Mouse (Mus musculus): ENCODE results near the gene Dnajb8. TPM values are rescaled to one million over a fixed set of nuclear protein-coding genes. Genes with fewer than 3 reads are reported as not detected.

Gene Dnajb8
- polyA plus RNA-seq, 1 experiment from 2014 or later: not detected

- WGBS: 7% methylated on average over 25 of the region's 25 CpGs
- Histone ChIP-seq H3K9me3 (ENCODE audit: control insufficient read depth, low read length) (no peaks in the 10 kb centered on the region), H3K27me3 (replicated peaks; ENCODE audit: control insufficient read depth, insufficient read depth, low read length) (peaks cover 47% of the 10 kb centered on the region), H3K4me3 (ENCODE audit: low read length) (no peak overlapping the region), H3K27ac (ENCODE audit: low read depth, low read length) (no peak overlapping the region), H3K36me3 (ENCODE audit: control insufficient read depth, insufficient read depth, low read length) (no peaks in the 10 kb centered on the region), H3K9ac (ENCODE audit: low read depth, low read length) (no peak overlapping the region), H3K4me2 (ENCODE audit: low read length) (no peak overlapping the region), H3K4me1 (ENCODE audit: control insufficient read depth, insufficient read depth, low read depth, low read length) (no peaks in the 10 kb centered on the region; the same call in 1 of the 2 replicates)
- ATAC-seq: 0 out of 2 replicates have a peak, but pooled peaks have one; percentile 11
Measured at GRCm38 (mm10) chr6:88204531-88205385, 17.3 kb upstream of the Dnajb8 start.

- no peaks in the 10 kb centered on the region for H3K36me3 ChIP-seq (ENCODE audit: control insufficient read depth, insufficient read depth, low read length)
- no peak overlapping the region for H3K9ac ChIP-seq (ENCODE audit: low read depth, low read length)
- H3K4me3 ChIP-seq (ENCODE audit: low read length): no peak overlapping the region
- no peaks in the 10 kb centered on the region for H3K9me3 ChIP-seq (ENCODE audit: control insufficient read depth, low read length)
- peaks cover 44% of the 10 kb centered on the region for H3K27me3 ChIP-seq (replicated peaks; ENCODE audit: control insufficient read depth, insufficient read depth, low read length)
- H3K4me1 ChIP-seq (ENCODE audit: control insufficient read depth, insufficient read depth, low read depth, low read length): no peaks in the 10 kb centered on the region; the same call in 1 of the 2 replicates
- 17% methylated on average over 7 of the region's 7 CpGs for WGBS
- 0 out of 2 replicates have a peak, but pooled peaks have one; percentile 11 for ATAC-seq
- no peak overlapping the region for H3K27ac ChIP-seq (ENCODE audit: low read depth, low read length)
- H3K4me2 ChIP-seq (ENCODE audit: low read length): no peak overlapping the region
Measured at GRCm38 (mm10) chr6:88205386-88205700, 16.7 kb upstream of the Dnajb8 start.

- H3K9ac ChIP-seq (ENCODE audit: low read depth, low read length): no peak overlapping the region
- no peak overlapping the region for H3K27ac ChIP-seq (ENCODE audit: low read depth, low read length)
- peaks cover 39% of the 10 kb centered on the region for H3K27me3 ChIP-seq (replicated peaks; ENCODE audit: control insufficient read depth, insufficient read depth, low read length)
- WGBS: 16% methylated on average over 9 of the region's 9 CpGs
- H3K4me1 ChIP-seq (ENCODE audit: control insufficient read depth, insufficient read depth, low read depth, low read length): no peaks in the 10 kb centered on the region; the same call in 1 of the 2 replicates
- no peaks in the 10 kb centered on the region for H3K9me3 ChIP-seq (ENCODE audit: control insufficient read depth, low read length)
- no peak for ATAC-seq
- no peak overlapping the region for H3K4me2 ChIP-seq (ENCODE audit: low read length)
- no peaks in the 10 kb centered on the region for H3K36me3 ChIP-seq (ENCODE audit: control insufficient read depth, insufficient read depth, low read length)
- no peak overlapping the region for H3K4me3 ChIP-seq (ENCODE audit: low read length)
Measured at GRCm38 (mm10) chr6:88205937-88206336, 16.1 kb upstream of the Dnajb8 start.

GRCm38 (mm10) chr6:88206566-88206965 is 15.5 kb upstream of the Dnajb8 start:
- H3K4me3 ChIP-seq (ENCODE audit: low read length): no peak overlapping the region
- no peaks in the 10 kb centered on the region for H3K9me3 ChIP-seq (ENCODE audit: control insufficient read depth, low read length)
- no peak overlapping the region for H3K4me2 ChIP-seq (ENCODE audit: low read length)
- WGBS: 46% methylated on average over 7 of the region's 7 CpGs
- no peaks in the 10 kb centered on the region; the same call in 1 of the 2 replicates for H3K4me1 ChIP-seq (ENCODE audit: control insufficient read depth, insufficient read depth, low read depth, low read length)
- peaks cover 33% of the 10 kb centered on the region for H3K27me3 ChIP-seq (replicated peaks; ENCODE audit: control insufficient read depth, insufficient read depth, low read length)
- no peak for ATAC-seq
- no peak overlapping the region for H3K9ac ChIP-seq (ENCODE audit: low read depth, low read length)
- H3K36me3 ChIP-seq (ENCODE audit: control insufficient read depth, insufficient read depth, low read length): no peaks in the 10 kb centered on the region
- H3K27ac ChIP-seq (ENCODE audit: low read depth, low read length): no peak overlapping the region

- Histone ChIP-seq H3K27ac (ENCODE audit: low read depth, low read length) (no peak overlapping the region), H3K4me1 (ENCODE audit: control insufficient read depth, insufficient read depth, low read depth, low read length) (no peaks in the 10 kb centered on the region; the same call in 1 of the 2 replicates), H3K4me2 (ENCODE audit: low read length) (no peak overlapping the region), H3K27me3 (replicated peaks; ENCODE audit: control insufficient read depth, insufficient read depth, low read length) (peaks cover 27% of the 10 kb centered on the region), H3K9ac (ENCODE audit: low read depth, low read length) (no peak overlapping the region), H3K9me3 (ENCODE audit: control insufficient read depth, low read length) (no peaks in the 10 kb centered on the region), H3K4me3 (ENCODE audit: low read length) (no peak overlapping the region), H3K36me3 (ENCODE audit: control insufficient read depth, insufficient read depth, low read length) (no peaks in the 10 kb centered on the region)
- no peak for ATAC-seq
- 88% methylated on average over 10 of the region's 10 CpGs for WGBS
Measured at GRCm38 (mm10) chr6:88207403-88208033, 14.6 kb upstream of the Dnajb8 start.

- H3K4me3 ChIP-seq (ENCODE audit: low read length): no peak overlapping the region
- H3K27ac ChIP-seq (ENCODE audit: low read depth, low read length): no peak overlapping the region
- WGBS: 95% methylated on average over 3 of the region's 3 CpGs
- ATAC-seq: no peak
- no peaks in the 10 kb centered on the region for H3K9me3 ChIP-seq (ENCODE audit: control insufficient read depth, low read length)
- no peaks in the 10 kb centered on the region for H3K36me3 ChIP-seq (ENCODE audit: control insufficient read depth, insufficient read depth, low read length)
- no peaks in the 10 kb centered on the region; the same call in 1 of the 2 replicates for H3K4me1 ChIP-seq (ENCODE audit: control insufficient read depth, insufficient read depth, low read depth, low read length)
- H3K4me2 ChIP-seq (ENCODE audit: low read length): no peak overlapping the region
- H3K9ac ChIP-seq (ENCODE audit: low read depth, low read length): no peak overlapping the region
- H3K27me3 ChIP-seq (replicated peaks; ENCODE audit: control insufficient read depth, insufficient read depth, low read length): peaks cover 27% of the 10 kb centered on the region
Measured at GRCm38 (mm10) chr6:88208321-88208720, 13.7 kb upstream of the Dnajb8 start.

GRCm38 (mm10) chr6:88209453-88209852 is 12.6 kb upstream of the Dnajb8 start:
- Histone ChIP-seq H3K27me3 (replicated peaks; ENCODE audit: control insufficient read depth, insufficient read depth, low read length) (peaks cover 24% of the 10 kb centered on the region), H3K9ac (ENCODE audit: low read depth, low read length) (no peak overlapping the region), H3K4me2 (ENCODE audit: low read length) (no peak overlapping the region), H3K4me3 (ENCODE audit: low read length) (no peak overlapping the region), H3K36me3 (ENCODE audit: control insufficient read depth, insufficient read depth, low read length) (no peaks in the 10 kb centered on the region), H3K4me1 (ENCODE audit: control insufficient read depth, insufficient read depth, low read depth, low read length) (no peaks in the 10 kb centered on the region), H3K9me3 (ENCODE audit: control insufficient read depth, low read length) (no peaks in the 10 kb centered on the region), H3K27ac (ENCODE audit: low read depth, low read length) (no peak overlapping the region)
- WGBS: 75% methylated on average over 5 of the region's 5 CpGs
- ATAC-seq: no peak

- no peak overlapping the region for H3K27ac ChIP-seq (ENCODE audit: low read depth, low read length)
- no peaks in the 10 kb centered on the region for H3K9me3 ChIP-seq (ENCODE audit: control insufficient read depth, low read length)
- no peak overlapping the region for H3K9ac ChIP-seq (ENCODE audit: low read depth, low read length)
- H3K27me3 ChIP-seq (replicated peaks; ENCODE audit: control insufficient read depth, insufficient read depth, low read length): peaks cover 23% of the 10 kb centered on the region
- no peak for ATAC-seq
- no peaks in the 10 kb centered on the region for H3K36me3 ChIP-seq (ENCODE audit: control insufficient read depth, insufficient read depth, low read length)
- WGBS: 57% methylated on average over 3 of the region's 3 CpGs
- no peaks in the 10 kb centered on the region for H3K4me1 ChIP-seq (ENCODE audit: control insufficient read depth, insufficient read depth, low read depth, low read length)
- H3K4me2 ChIP-seq (ENCODE audit: low read length): no peak overlapping the region
- no peak overlapping the region for H3K4me3 ChIP-seq (ENCODE audit: low read length)
Measured at GRCm38 (mm10) chr6:88210182-88210581, 11.9 kb upstream of the Dnajb8 start.

- H3K4me2 ChIP-seq (ENCODE audit: low read length): no peak overlapping the region
- no peak overlapping the region for H3K9ac ChIP-seq (ENCODE audit: low read depth, low read length)
- H3K27ac ChIP-seq (ENCODE audit: low read depth, low read length): no peak overlapping the region
- no peaks in the 10 kb centered on the region for H3K36me3 ChIP-seq (ENCODE audit: control insufficient read depth, insufficient read depth, low read length)
- no peaks in the 10 kb centered on the region; the same call in 1 of the 2 replicates for H3K27me3 ChIP-seq (replicated peaks; ENCODE audit: control insufficient read depth, insufficient read depth, low read length)
- H3K4me3 ChIP-seq (ENCODE audit: low read length): no peak overlapping the region
- no peaks in the 10 kb centered on the region for H3K4me1 ChIP-seq (ENCODE audit: control insufficient read depth, insufficient read depth, low read depth, low read length)
- WGBS: 34% methylated on average over 6 of the region's 6 CpGs
- no peak for ATAC-seq
- H3K9me3 ChIP-seq (ENCODE audit: control insufficient read depth, low read length): peaks cover 2% of the 10 kb centered on the region; the same call in 1 of the 2 replicates
Measured at GRCm38 (mm10) chr6:88215797-88216196, 6.3 kb upstream of the Dnajb8 start.

Measured in hindbrain, embryonic 16.5 days (tissue).